Mouse (Mus musculus): Measurements from ENCODE around the gene Flywch1. TPM values are rescaled to one million over a fixed set of nuclear protein-coding genes. Genes with fewer than 3 reads are reported as not detected.

The Flywch1 gene
- polyA plus RNA-seq, 1 experiment: not detected

- 16% methylated on average over 3 of the region's 3 CpGs for WGBS
- no peak overlapping the region for H3K27ac ChIP-seq (ENCODE audit: insufficient read depth, low read depth, low read length)
- H3K4me3 ChIP-seq (ENCODE audit: insufficient read depth, low read depth, low read length): no peak overlapping the region
- 0 out of 2 replicates have a peak, but pooled peaks cover 4% of the 10 kb centered on the region for H3K4me1 ChIP-seq (ENCODE audit: control insufficient read depth, insufficient read depth, low read length)
- TF ChIP-seq CTCF (IDR thresholded peaks at IDR 0.05; ENCODE audit: insufficient read depth, low read depth, low read length) (peak; percentile 66), POLR2A (IDR thresholded peaks at IDR 0.05; ENCODE audit: insufficient read depth, low read depth, low read length) (no peak)
Measured at GRCm38 (mm10) chr17:23706212-23706611, 65.2 kb downstream of the Flywch1 start.

DNA sequence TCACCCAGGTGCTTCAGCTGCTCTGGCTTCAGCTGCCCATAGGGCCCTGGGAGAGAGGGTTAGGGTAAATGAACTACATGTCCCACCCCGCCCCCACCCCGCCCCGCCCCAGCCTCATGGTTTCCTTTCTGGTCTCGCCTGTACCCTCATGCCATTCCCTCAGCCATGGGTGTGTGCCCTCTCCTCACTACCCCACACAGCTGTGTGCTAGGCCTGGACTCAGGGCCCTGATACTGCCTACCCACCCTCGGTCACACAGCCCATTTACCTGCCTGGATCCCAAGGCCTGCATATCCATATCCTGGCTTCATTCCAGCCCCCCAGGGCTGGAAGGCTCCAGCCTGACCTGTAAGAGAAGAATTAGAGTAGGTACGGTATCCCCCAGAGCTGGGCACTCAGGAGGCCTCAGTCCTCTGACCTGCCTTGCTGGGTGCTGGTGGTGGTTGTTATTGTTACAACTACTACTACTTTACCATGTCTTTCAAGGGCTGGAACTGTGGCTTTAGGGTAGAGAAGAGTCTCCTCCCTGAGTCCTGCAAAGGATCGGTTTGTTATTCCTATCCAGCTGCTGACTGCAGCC, 65.8 kb downstream of the Flywch1 start:
- no peak overlapping the region for H3K27ac ChIP-seq (ENCODE audit: insufficient read depth, low read depth, low read length)
- H3K4me1 ChIP-seq (ENCODE audit: control insufficient read depth, insufficient read depth, low read length): 0 out of 2 replicates have a peak, but pooled peaks cover 4% of the 10 kb centered on the region
- 87% methylated on average over 4 of the region's 7 CpGs for WGBS
- TF ChIP-seq POLR2A (IDR thresholded peaks at IDR 0.05; ENCODE audit: insufficient read depth, low read depth, low read length) (no peak), CTCF (IDR thresholded peaks at IDR 0.05; ENCODE audit: insufficient read depth, low read depth, low read length) (no peak)
- H3K4me3 ChIP-seq (ENCODE audit: insufficient read depth, low read depth, low read length): no peak overlapping the region

DNA sequence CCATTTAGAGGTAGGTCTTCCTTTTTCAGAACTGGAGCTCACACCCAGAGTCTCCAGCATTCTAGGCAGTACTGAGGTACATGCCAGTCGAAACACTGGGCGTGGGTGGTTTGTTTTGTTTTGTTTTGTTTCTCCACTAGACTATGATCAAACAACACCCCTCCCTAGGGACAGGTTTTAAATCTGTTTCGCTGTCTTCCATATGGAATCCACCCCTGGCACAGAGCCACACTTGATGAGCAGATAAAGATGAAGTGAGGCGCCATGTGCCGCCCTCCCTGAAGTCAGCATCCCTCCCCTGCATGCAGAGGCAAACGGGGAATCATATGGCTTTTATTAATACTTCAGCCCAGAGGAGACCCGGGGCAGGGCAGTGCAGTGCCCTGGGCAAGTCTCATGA, 66.7 kb downstream of the Flywch1 start:
- TF ChIP-seq POLR2A (IDR thresholded peaks at IDR 0.05; ENCODE audit: insufficient read depth, low read depth, low read length): no peak
- TF ChIP-seq CTCF (IDR thresholded peaks at IDR 0.05; ENCODE audit: insufficient read depth, low read depth, low read length): no peak
- Histone ChIP-seq H3K4me3 (ENCODE audit: insufficient read depth, low read depth, low read length) (no peak overlapping the region), H3K27ac (ENCODE audit: insufficient read depth, low read depth, low read length) (no peak overlapping the region), H3K4me1 (ENCODE audit: control insufficient read depth, insufficient read depth, low read length) (0 out of 2 replicates have a peak, but pooled peaks cover 4% of the 10 kb centered on the region)
- 39% methylated on average over 7 of the region's 7 CpGs for WGBS

DNA sequence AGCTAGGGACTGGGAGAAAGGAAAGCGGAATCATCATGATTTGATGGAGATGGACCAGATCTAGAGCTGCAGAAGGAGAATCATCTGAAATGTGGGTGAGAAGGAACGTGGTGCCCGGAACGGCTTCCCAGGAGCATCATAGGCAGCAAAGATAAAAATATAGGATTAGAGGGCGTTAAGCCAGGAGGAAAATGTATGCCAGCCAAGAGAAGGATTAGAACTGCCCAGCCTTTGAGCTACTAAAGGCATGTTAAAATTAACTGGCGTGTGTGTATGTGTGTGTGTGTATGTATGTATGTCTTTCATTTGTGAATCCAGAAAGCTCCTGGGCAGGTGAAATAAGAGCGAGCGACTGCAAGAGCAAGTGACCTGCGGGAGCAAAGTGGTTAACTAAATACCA, 68.1 kb downstream of the Flywch1 start:
- H3K27ac ChIP-seq (ENCODE audit: insufficient read depth, low read depth, low read length): no peak overlapping the region
- TF ChIP-seq CTCF (IDR thresholded peaks at IDR 0.05; ENCODE audit: insufficient read depth, low read depth, low read length): no peak
- no peak for TF ChIP-seq POLR2A (IDR thresholded peaks at IDR 0.05; ENCODE audit: insufficient read depth, low read depth, low read length)
- H3K4me1 ChIP-seq (ENCODE audit: control insufficient read depth, insufficient read depth, low read length): peaks cover 6% of the 10 kb centered on the region; the same call in 1 of the 2 replicates
- WGBS: 89% methylated on average over 9 of the region's 9 CpGs
- H3K4me3 ChIP-seq (ENCODE audit: insufficient read depth, low read depth, low read length): no peak overlapping the region

Other genes with a start within 250 kb of the Flywch1 start
- not detected in 2 replicates for gene Zfp213, start 207.4 kb downstream of the Flywch1 start, polyA plus RNA-seq (2012; ENCODE audit: insufficient read depth, insufficient read length, low replicate concordance, missing spikeins)
- gene Zfp13, start 172.1 kb downstream of the Flywch1 start, polyA plus RNA-seq (2012; ENCODE audit: insufficient read depth, insufficient read length, low replicate concordance, missing spikeins): not detected in 2 replicates
- not detected in 2 replicates for gene Zscan10, start 170.7 kb downstream of the Flywch1 start, polyA plus RNA-seq (2012; ENCODE audit: insufficient read depth, insufficient read length, low replicate concordance, missing spikeins)
- not detected in 2 replicates for gene Mmp25, start 126.3 kb downstream of the Flywch1 start, polyA plus RNA-seq (2012; ENCODE audit: insufficient read depth, insufficient read length, low replicate concordance, missing spikeins)
- not detected in 2 replicates for gene Bicdl2, start 111.1 kb downstream of the Flywch1 start, polyA plus RNA-seq (2012; ENCODE audit: insufficient read depth, insufficient read length, low replicate concordance, missing spikeins)
- gene Hcfc1r1, start 98.0 kb downstream of the Flywch1 start, polyA plus RNA-seq (2012; ENCODE audit: insufficient read depth, insufficient read length, low replicate concordance, missing spikeins): not detected in 2 replicates
- gene Thoc6, start 97.7 kb downstream of the Flywch1 start, polyA plus RNA-seq (2012; ENCODE audit: insufficient read depth, insufficient read length, low replicate concordance, missing spikeins): not detected in 2 replicates
- not detected in 2 replicates for gene Tnfrsf12a, start 94.1 kb downstream of the Flywch1 start, polyA plus RNA-seq (2012; ENCODE audit: insufficient read depth, insufficient read length, low replicate concordance, missing spikeins)
- not detected in 2 replicates for gene Cldn6, start 92.4 kb downstream of the Flywch1 start, polyA plus RNA-seq (2012; ENCODE audit: insufficient read depth, insufficient read length, low replicate concordance, missing spikeins)
- not detected in 2 replicates for gene Cldn9, start 87.6 kb downstream of the Flywch1 start, polyA plus RNA-seq (2012; ENCODE audit: insufficient read depth, insufficient read length, low replicate concordance, missing spikeins)
- gene 1520401A03Rik, start 48.8 kb downstream of the Flywch1 start, polyA plus RNA-seq (2012; ENCODE audit: insufficient read depth, insufficient read length, low replicate concordance, missing spikeins): not detected in 2 replicates
- gene Pkmyt1, start 45.3 kb downstream of the Flywch1 start, polyA plus RNA-seq (2012; ENCODE audit: insufficient read depth, insufficient read length, low replicate concordance, missing spikeins): not detected in 2 replicates
- not detected in 2 replicates for gene Paqr4, start 30.7 kb downstream of the Flywch1 start, polyA plus RNA-seq (2012; ENCODE audit: insufficient read depth, insufficient read length, low replicate concordance, missing spikeins)
- gene Kremen2, start 25.8 kb downstream of the Flywch1 start, polyA plus RNA-seq (2012; ENCODE audit: insufficient read depth, insufficient read length, low replicate concordance, missing spikeins): not detected in 2 replicates
- gene Flywch2, start 14.5 kb upstream of the Flywch1 start, polyA plus RNA-seq (2012; ENCODE audit: insufficient read depth, insufficient read length, low replicate concordance, missing spikeins): not detected in 2 replicates
- gene Srrm2, start 18.9 kb upstream of the Flywch1 start, polyA plus RNA-seq (2012; ENCODE audit: insufficient read depth, insufficient read length, low replicate concordance, missing spikeins): 383 and 683 TPM in 2 replicates
- gene Elob, start 57.5 kb upstream of the Flywch1 start, polyA plus RNA-seq (2012; ENCODE audit: insufficient read depth, insufficient read length, low replicate concordance, missing spikeins): not detected in 2 replicates
- not detected in 2 replicates for gene Prss33, start 64.5 kb upstream of the Flywch1 start, polyA plus RNA-seq (2012; ENCODE audit: insufficient read depth, insufficient read length, low replicate concordance, missing spikeins)
- not detected in 2 replicates for gene Prss32, start 72.3 kb upstream of the Flywch1 start, polyA plus RNA-seq (2012; ENCODE audit: insufficient read depth, insufficient read length, low replicate concordance, missing spikeins)
- not detected in 2 replicates for gene Prss41, start 72.6 kb upstream of the Flywch1 start, polyA plus RNA-seq (2012; ENCODE audit: insufficient read depth, insufficient read length, low replicate concordance, missing spikeins)
- gene Prss21, start 96.5 kb upstream of the Flywch1 start, polyA plus RNA-seq (2012; ENCODE audit: insufficient read depth, insufficient read length, low replicate concordance, missing spikeins): not detected in 2 replicates
- gene Dcpp1, start 109.3 kb upstream of the Flywch1 start, polyA plus RNA-seq (2012; ENCODE audit: insufficient read depth, insufficient read length, low replicate concordance, missing spikeins): not detected in 2 replicates
- gene Dcpp2, start 109.3 kb upstream of the Flywch1 start, polyA plus RNA-seq (2012; ENCODE audit: insufficient read depth, insufficient read length, low replicate concordance, missing spikeins): not detected in 2 replicates
- not detected in 2 replicates for gene Dcpp3, start 145.9 kb upstream of the Flywch1 start, polyA plus RNA-seq (2012; ENCODE audit: insufficient read depth, insufficient read length, low replicate concordance, missing spikeins)
- gene Sbp, start 170.1 kb upstream of the Flywch1 start, polyA plus RNA-seq (2012; ENCODE audit: insufficient read depth, insufficient read length, low replicate concordance, missing spikeins): not detected in 2 replicates
- not detected in 2 replicates for gene Sbpl, start 183.7 kb upstream of the Flywch1 start, polyA plus RNA-seq (2012; ENCODE audit: insufficient read depth, insufficient read length, low replicate concordance, missing spikeins)
- not detected in 2 replicates for gene Prss30, start 209.0 kb upstream of the Flywch1 start, polyA plus RNA-seq (2012; ENCODE audit: insufficient read depth, insufficient read length, low replicate concordance, missing spikeins)
- not detected in 2 replicates for gene Prss22, start 226.5 kb upstream of the Flywch1 start, polyA plus RNA-seq (2012; ENCODE audit: insufficient read depth, insufficient read length, low replicate concordance, missing spikeins)